Mouse (Mus musculus): ENCODE results near the gene Wnt10a. TPM values are rescaled to one million over a fixed set of nuclear protein-coding genes. Genes with fewer than 3 reads are reported as not detected.
"Not testable (repeated sequence)": the region's sequence is repeated elsewhere in the genome, so short reads cannot be mapped to it uniquely, and the experiment has no call there.

Gene Wnt10a
- polyA plus RNA-seq, 1 experiment from 2014 or later = not detected

DNA sequence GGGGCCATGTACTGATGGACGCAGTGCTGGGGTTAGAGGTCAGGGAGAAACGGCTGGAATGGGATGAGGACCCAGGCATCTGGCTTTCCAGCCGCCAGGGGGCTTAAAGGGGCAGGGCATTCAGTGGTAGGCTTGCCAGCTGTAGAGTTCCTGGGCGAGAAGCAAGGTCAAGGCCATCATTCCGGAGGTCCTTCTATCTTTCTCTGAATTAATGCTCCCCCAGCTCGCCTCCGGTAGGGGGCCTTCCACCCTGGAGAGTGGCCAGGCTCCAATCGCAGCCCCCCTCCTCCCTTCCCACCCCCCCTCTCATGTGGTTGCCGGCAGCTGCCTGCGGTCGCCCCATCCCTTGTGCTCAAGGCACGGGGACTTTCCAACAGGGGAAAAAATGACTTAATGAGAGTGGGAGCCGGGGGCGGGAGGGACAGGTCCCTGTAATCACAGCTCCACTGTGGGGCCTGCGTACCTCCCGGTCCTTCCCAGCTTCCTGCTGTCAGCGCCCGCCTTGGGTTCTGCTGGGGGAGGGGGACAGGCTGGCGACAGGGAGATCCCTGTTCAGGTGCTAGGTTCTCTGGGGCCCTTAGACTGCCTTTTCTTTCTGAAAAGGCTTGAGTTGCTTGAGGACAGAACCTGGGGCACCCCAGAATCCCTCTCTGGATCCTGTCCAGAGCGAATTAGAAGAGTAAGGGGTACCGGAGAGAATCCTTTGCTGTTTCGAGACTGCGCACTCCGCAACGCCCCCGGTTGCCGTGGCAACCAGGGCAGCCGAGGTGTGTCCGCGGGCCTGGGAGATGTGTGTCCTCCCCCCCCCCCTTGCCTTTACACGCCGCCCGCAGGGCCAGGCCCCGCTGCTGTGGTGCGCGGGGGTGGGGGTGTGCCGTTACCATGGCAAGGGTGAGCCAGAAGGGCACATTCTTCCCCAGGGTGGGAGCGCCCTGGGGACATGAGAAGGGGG, 15.3 kb downstream of the Wnt10a start:
- peak; percentile 46 for TF ChIP-seq CTCF (IDR thresholded peaks at IDR 0.05; ENCODE audit: low read depth)
- no peak overlapping the region for H3K27ac ChIP-seq (ENCODE audit: low read depth, low read length)

DNA sequence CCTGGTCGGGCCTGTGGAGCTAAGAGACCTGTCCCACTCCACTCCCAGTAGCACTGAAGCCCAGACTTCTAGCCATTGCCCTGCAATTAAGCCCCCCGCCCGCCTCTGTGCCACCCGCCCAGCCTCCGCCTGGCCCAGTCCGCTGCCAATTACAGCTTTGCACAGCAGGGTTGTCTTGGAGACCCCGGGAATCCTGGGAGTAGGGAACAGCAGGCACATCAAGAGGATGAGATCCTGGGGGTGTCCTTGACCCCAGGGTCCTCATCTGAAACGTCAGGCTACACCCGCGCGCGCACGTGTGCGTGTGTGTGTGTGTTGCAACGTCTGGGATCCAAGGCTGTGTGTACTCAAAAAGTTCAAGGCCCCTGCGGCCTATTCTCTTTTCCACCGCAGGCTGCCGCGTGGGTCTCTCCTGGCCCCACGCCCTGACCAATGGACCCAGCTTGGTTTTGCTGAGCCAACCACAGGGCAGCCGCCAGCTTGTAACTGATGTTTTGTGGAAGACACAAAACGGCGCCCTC, 16.3 kb downstream of the Wnt10a start:
- no peaks in the 10 kb centered on the region for H3K9me3 ChIP-seq (ENCODE audit: control insufficient read depth)
- peak overlapping the region; percentile 11; the same call in 1 of the 2 replicates for H3K4me3 ChIP-seq (ENCODE audit: low read depth, low read length)
- H3K9ac ChIP-seq (ENCODE audit: low read depth, low read length) = no peak overlapping the region
- no peaks in the 10 kb centered on the region for H3K36me3 ChIP-seq (ENCODE audit: control insufficient read depth, insufficient read depth)
- peaks cover 75% of the 10 kb centered on the region for H3K27me3 ChIP-seq (replicated peaks; ENCODE audit: control insufficient read depth, insufficient read depth, low read length)
- TF ChIP-seq CTCF (IDR thresholded peaks at IDR 0.05; ENCODE audit: low read depth) = no peak
- no peak for ATAC-seq
- H3K4me1 ChIP-seq (replicated peaks; ENCODE audit: control insufficient read depth, insufficient read depth, low read length) = 0 out of 2 replicates have a peak, but pooled peaks cover 4% of the 10 kb centered on the region
- WGBS = 9% methylated on average over 23 of the region's 23 CpGs
- H3K4me2 ChIP-seq (replicated peaks; ENCODE audit: low read depth) = no peak overlapping the region
- no peak overlapping the region for H3K27ac ChIP-seq (ENCODE audit: low read depth, low read length)

More for the DNA sequence above, 15.3 kb downstream of the Wnt10a start:
- H3K27me3 ChIP-seq (replicated peaks; ENCODE audit: control insufficient read depth, insufficient read depth, low read length) = peaks cover 85% of the 10 kb centered on the region
- no peaks in the 10 kb centered on the region for H3K9me3 ChIP-seq (ENCODE audit: control insufficient read depth)
- H3K4me1 ChIP-seq (replicated peaks; ENCODE audit: control insufficient read depth, insufficient read depth, low read length) = 0 out of 2 replicates have a peak, but pooled peaks cover 4% of the 10 kb centered on the region
- H3K4me3 ChIP-seq (ENCODE audit: low read depth, low read length) = no peak overlapping the region
- 2% methylated on average over 38 of the region's 38 CpGs for WGBS
- no peak overlapping the region; the same call in 1 of the 2 replicates for H3K9ac ChIP-seq (ENCODE audit: low read depth, low read length)
- ATAC-seq = no peak
- no peaks in the 10 kb centered on the region for H3K36me3 ChIP-seq (ENCODE audit: control insufficient read depth, insufficient read depth)
- H3K4me2 ChIP-seq (replicated peaks; ENCODE audit: low read depth) = 0 out of 2 replicates have a peak overlapping the region, but pooled peaks have one; percentile 13

DNA sequence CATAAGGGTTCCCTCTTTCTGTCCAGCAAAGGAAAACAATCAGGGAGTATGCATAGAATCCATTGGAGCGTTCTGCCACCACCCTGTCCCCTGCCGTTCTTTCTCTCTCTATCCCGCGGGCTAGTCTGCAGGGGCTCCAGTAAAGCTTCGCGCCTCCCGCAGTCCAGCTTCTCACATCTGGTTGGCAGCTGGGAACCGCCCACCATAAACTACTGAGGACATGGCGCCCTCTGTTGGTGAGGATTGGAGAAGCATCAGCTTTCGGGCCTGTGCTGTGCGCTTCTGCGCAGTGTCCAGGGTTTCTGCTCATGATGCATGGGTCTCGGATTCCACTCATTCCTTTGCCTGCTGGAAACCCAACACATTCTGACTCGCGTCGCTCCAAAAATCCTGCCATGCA, 16.8 kb downstream of the Wnt10a start:
- H3K9me3 ChIP-seq (ENCODE audit: control insufficient read depth) = no peaks in the 10 kb centered on the region
- WGBS = under 1% methylated on average over 16 of the region's 16 CpGs
- peak overlapping the region; percentile 11; the same call in 1 of the 2 replicates for H3K4me3 ChIP-seq (ENCODE audit: low read depth, low read length)

DNA sequence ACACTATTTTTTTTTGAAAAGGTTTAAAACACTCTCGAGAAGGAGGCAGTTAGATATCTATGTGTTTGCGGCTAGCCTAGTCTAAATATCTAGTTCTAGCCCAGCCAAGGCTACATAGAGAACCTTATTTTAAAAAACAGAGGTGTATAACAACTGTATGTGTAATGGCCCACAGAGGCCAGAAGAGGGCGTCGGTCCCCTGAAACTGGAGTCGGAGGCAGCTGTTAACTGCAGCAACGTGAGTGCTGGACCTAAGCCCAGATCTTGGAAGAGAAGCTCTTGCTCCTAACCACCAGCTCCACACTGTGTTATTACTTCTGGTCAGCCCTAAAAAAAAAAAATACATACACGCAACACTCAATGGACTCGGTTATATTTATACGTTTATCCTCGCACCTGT, 17.7 kb downstream of the Wnt10a start:
- Histone ChIP-seq H3K4me2 (replicated peaks; ENCODE audit: low read depth) (no peak overlapping the region), H3K4me3 (ENCODE audit: low read depth, low read length) (no peak overlapping the region), H3K27ac (ENCODE audit: low read depth, low read length) (no peak overlapping the region), H3K4me1 (replicated peaks; ENCODE audit: control insufficient read depth, insufficient read depth, low read length) (0 out of 2 replicates have a peak, but pooled peaks cover 4% of the 10 kb centered on the region), H3K27me3 (replicated peaks; ENCODE audit: control insufficient read depth, insufficient read depth, low read length) (peaks cover 61% of the 10 kb centered on the region), H3K36me3 (ENCODE audit: control insufficient read depth, insufficient read depth) (no peaks in the 10 kb centered on the region), H3K9me3 (ENCODE audit: control insufficient read depth) (no peaks in the 10 kb centered on the region), H3K9ac (ENCODE audit: low read depth, low read length) (no peak overlapping the region)
- no peak for ATAC-seq
- WGBS = 51% methylated on average over 10 of the region's 10 CpGs
- TF ChIP-seq CTCF (IDR thresholded peaks at IDR 0.05; ENCODE audit: low read depth) = peak; percentile 41

More for the DNA sequence above, 16.8 kb downstream of the Wnt10a start:
- 0 out of 2 replicates have a peak, but pooled peaks cover 4% of the 10 kb centered on the region for H3K4me1 ChIP-seq (replicated peaks; ENCODE audit: control insufficient read depth, insufficient read depth, low read length)
- peak; percentile 57 for ATAC-seq
- H3K27me3 ChIP-seq (replicated peaks; ENCODE audit: control insufficient read depth, insufficient read depth, low read length) = peaks cover 70% of the 10 kb centered on the region
- peak; percentile 95 for TF ChIP-seq CTCF (IDR thresholded peaks at IDR 0.05; ENCODE audit: low read depth)
- no peaks in the 10 kb centered on the region for H3K36me3 ChIP-seq (ENCODE audit: control insufficient read depth, insufficient read depth)
- H3K27ac ChIP-seq (ENCODE audit: low read depth, low read length) = no peak overlapping the region
- no peak overlapping the region for H3K9ac ChIP-seq (ENCODE audit: low read depth, low read length)
- 0 out of 2 replicates have a peak overlapping the region, but pooled peaks have one; percentile 25 for H3K4me2 ChIP-seq (replicated peaks; ENCODE audit: low read depth)

DNA sequence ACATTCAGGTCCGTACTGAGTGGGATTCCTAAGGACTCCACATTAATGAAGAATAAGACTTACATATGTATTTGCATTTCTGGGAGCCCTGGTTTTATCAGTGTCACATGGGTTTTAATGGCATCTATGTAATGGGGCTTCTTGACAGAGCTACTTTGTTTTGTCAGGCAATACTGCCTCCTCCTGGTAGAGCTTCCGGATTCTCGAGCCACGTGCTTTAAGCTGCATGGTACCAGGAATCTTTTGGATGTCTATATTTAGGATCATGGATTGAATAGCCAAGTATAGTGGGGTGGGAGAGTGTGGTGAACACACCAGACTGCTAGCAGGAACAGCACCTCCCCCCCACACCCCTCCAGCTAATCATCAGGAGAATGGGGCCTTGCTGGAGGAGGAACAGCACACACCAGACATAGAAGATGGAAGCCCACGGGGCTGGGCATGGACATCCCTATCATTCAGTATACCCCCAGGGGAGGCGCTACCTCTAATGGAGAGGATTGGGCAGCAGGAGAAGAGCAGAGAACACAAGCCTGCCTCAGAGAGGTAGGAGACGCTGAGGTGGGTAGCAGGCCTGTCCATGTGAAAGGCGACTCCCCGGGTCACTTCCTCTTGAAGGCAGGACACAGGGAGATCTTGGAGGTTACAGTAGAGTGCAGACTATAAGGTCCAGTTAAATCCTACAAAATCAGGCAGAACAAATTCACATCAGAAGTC, 23.8 kb downstream of the Wnt10a start:
- H3K27ac ChIP-seq (ENCODE audit: low read depth, low read length) = no peak overlapping the region
- TF ChIP-seq CTCF (IDR thresholded peaks at IDR 0.05; ENCODE audit: low read depth) = peak; percentile 38
- H3K9ac ChIP-seq (ENCODE audit: low read depth, low read length) = no peak overlapping the region
- H3K9me3 ChIP-seq (ENCODE audit: control insufficient read depth) = no peaks in the 10 kb centered on the region
- H3K4me1 ChIP-seq (replicated peaks; ENCODE audit: control insufficient read depth, insufficient read depth, low read length) = no peaks in the 10 kb centered on the region
- no peak overlapping the region for H3K4me3 ChIP-seq (ENCODE audit: low read depth, low read length)
- H3K4me2 ChIP-seq (replicated peaks; ENCODE audit: low read depth) = no peak overlapping the region
- peaks cover under 1% of the 10 kb centered on the region; the same call in 1 of the 2 replicates for H3K27me3 ChIP-seq (replicated peaks; ENCODE audit: control insufficient read depth, insufficient read depth, low read length)
- no peaks in the 10 kb centered on the region for H3K36me3 ChIP-seq (ENCODE audit: control insufficient read depth, insufficient read depth)
- 76% methylated on average over 9 of the region's 9 CpGs for WGBS
- no peak for ATAC-seq

DNA sequence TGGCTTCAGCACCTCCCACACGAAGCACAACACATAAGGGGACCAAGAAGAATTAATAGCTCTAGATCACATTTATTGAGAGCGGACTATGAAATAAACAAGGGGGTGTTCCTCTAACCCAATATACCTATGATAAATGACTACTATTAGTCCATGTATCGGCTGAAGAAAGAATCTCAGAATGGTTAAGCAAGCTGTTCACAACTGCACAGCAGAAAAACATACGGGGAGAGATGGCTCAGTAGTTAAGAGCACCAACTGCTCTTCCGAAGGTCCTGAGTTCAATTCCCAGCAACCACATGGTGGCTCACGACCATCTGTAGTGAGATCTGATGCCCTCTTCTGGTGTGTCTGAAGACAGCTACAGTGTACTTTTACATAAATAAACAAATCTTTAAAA, 24.6 kb downstream of the Wnt10a start:
- ATAC-seq; H3K9me3 ChIP-seq (ENCODE audit: control insufficient read depth); H3K4me2 ChIP-seq (replicated peaks; ENCODE audit: low read depth); H3K27me3 ChIP-seq (replicated peaks; ENCODE audit: control insufficient read depth, insufficient read depth, low read length); H3K9ac ChIP-seq (ENCODE audit: low read depth, low read length); H3K36me3 ChIP-seq (ENCODE audit: control insufficient read depth, insufficient read depth); H3K4me3 ChIP-seq (ENCODE audit: low read depth, low read length); H3K27ac ChIP-seq (ENCODE audit: low read depth, low read length); H3K4me1 ChIP-seq (replicated peaks; ENCODE audit: control insufficient read depth, insufficient read depth, low read length): not testable (repeated sequence)
- 92% methylated on average over 6 of the region's 6 CpGs for WGBS

Measured in intestine, postnatal 0 days (tissue).